Mouse (Mus musculus) liver, embryonic 13.5 days (tissue): ENCODE results near the gene Hes1. TPM values are rescaled to one million over a fixed set of nuclear protein-coding genes. Genes with fewer than 3 reads are reported as not detected.

Experiments
- ATAC-seq: fragments of 200-750 bp; cut with Nextera tagmentation; 2 replicates; pipeline ENCODE4 v1.8.0; 2017; ENCODE audit warnings: low read depth, mild to moderate bottlenecking, moderate number of reproducible peaks, moderate library complexity
- DNase-seq: peaks from one replicate; pipeline ENCODE4 v3.0.0; 2022
- H3K27ac ChIP-seq: fragments of 300-500 bp; sonication (generic); 2 replicates; pipeline ENCODE4 v1.5.1; 2015; ENCODE audit warnings: moderate library complexity, mild to moderate bottlenecking, inconsistent platforms
- H3K27me3 ChIP-seq: fragments of 300-500 bp; sonication (generic); 2 replicates; pipeline ENCODE4 v1.6.1; 2015; ENCODE audit warnings: mild to moderate bottlenecking, inconsistent platforms
- H3K36me3 ChIP-seq: fragments of 300-500 bp; sonication (generic); 2 replicates; pipeline ENCODE4 v1.6.1; 2015; ENCODE audit warnings: mild to moderate bottlenecking, inconsistent platforms
- H3K4me1 ChIP-seq: fragments of 300-500 bp; sonication (generic); replicated peaks from 2 replicates; pipeline ENCODE4 v1.6.1; 2015; ENCODE audit warnings: inconsistent platforms
- H3K4me2 ChIP-seq: fragments of 300-500 bp; sonication (generic); 2 replicates; pipeline ENCODE4 v1.6.1; 2015; ENCODE audit warnings: inconsistent platforms, mild to moderate bottlenecking, moderate library complexity
- H3K4me3 ChIP-seq: fragments of 300-500 bp; sonication (generic); replicated peaks from 2 replicates; pipeline ENCODE4 v1.5.1; 2015; ENCODE audit warnings: mild to moderate bottlenecking, inconsistent platforms
- H3K9ac ChIP-seq: fragments of 300-500 bp; sonication (generic); 2 replicates; pipeline ENCODE4 v1.6.1; 2015; ENCODE audit warnings: mild to moderate bottlenecking, inconsistent platforms
- H3K9me3 ChIP-seq: fragments of 300-500 bp; sonication (generic); replicated peaks from 2 replicates; pipeline ENCODE4 v1.6.1; 2016; ENCODE audit warnings: inconsistent platforms
- WGBS: fragments of 180-500 bp; shearing (Covaris S2); methylation state at CpG from one replicate; pipeline ENCODE4 v1.1.7; 2015; ENCODE audit not compliant: insufficient replicate concordance; 5-methylcytosine and 5-hydroxymethylcytosine counted together
- polyA plus RNA-seq: library from polyadenylated mRNA; unstranded; fragments of >200 nt; fragmentation: Nextera tagmentation; extraction: Ambion mirVana; gene quantifications from 2 replicates; pipeline ENCODE4 v1.2.1, GENCODE M21; 2015

Hes1 gene
- polyA plus RNA-seq, 1 experiment from 2014 or later: 5.9 TPM

GRCm38 (mm10) chr16:30064613-30065012, 429 bp downstream of the Hes1 start:
- peak overlapping the region; percentile 61; the same call in 1 of the 2 replicates for H3K27ac ChIP-seq
- H3K9ac ChIP-seq: no peak overlapping the region
- no peak for ATAC-seq

GRCm38 (mm10) chr16:30065077-30065476, 893 bp downstream of the Hes1 start:
- H3K27ac ChIP-seq: no peak overlapping the region
- H3K4me1 ChIP-seq: peaks cover 67% of the 10 kb centered on the region
- H3K4me3 ChIP-seq: peak overlapping the region; percentile 59
- H3K27me3 ChIP-seq: peaks cover 97% of the 10 kb centered on the region
- H3K9ac ChIP-seq: no peak overlapping the region
- 0 out of 2 replicates have a peak, but pooled peaks cover 3% of the 10 kb centered on the region for H3K36me3 ChIP-seq
- H3K9me3 ChIP-seq: no peaks in the 10 kb centered on the region
- ATAC-seq (peak; percentile 56), DNase-seq (peak; percentile 64)
- WGBS: under 1% methylated on average over 21 of the region's 21 CpGs
- peak overlapping the region; percentile 65 for H3K4me2 ChIP-seq

More at GRCm38 (mm10) chr16:30064613-30065012, 429 bp downstream of the Hes1 start:
- Histone ChIP-seq H3K36me3 (0 out of 2 replicates have a peak, but pooled peaks cover 3% of the 10 kb centered on the region), H3K4me1 (peaks cover 64% of the 10 kb centered on the region), H3K4me3 (peak overlapping the region; percentile 56), H3K4me2 (peak overlapping the region; percentile 78), H3K9me3 (no peaks in the 10 kb centered on the region), H3K27me3 (peaks cover 97% of the 10 kb centered on the region)
- 3% methylated on average over 8 of the region's 8 CpGs for WGBS
- no peak for DNase-seq

- Histone ChIP-seq H3K9me3 (no peaks in the 10 kb centered on the region), H3K9ac (peak overlapping the region; percentile 66), H3K36me3 (0 out of 2 replicates have a peak, but pooled peaks cover 3% of the 10 kb centered on the region), H3K27ac (peak overlapping the region; percentile 73), H3K4me3 (peak overlapping the region; percentile 59), H3K4me2 (peak overlapping the region; percentile 65), H3K27me3 (peaks cover 97% of the 10 kb centered on the region), H3K4me1 (peaks cover 65% of the 10 kb centered on the region)
- WGBS: 2% methylated on average over 21 of the region's 21 CpGs
- ATAC-seq (no peak), DNase-seq (no peak)
These were observed 1.5 kb downstream of the Hes1 start for GRCm38 (mm10) chr16:30065537-30066183.

DNA sequence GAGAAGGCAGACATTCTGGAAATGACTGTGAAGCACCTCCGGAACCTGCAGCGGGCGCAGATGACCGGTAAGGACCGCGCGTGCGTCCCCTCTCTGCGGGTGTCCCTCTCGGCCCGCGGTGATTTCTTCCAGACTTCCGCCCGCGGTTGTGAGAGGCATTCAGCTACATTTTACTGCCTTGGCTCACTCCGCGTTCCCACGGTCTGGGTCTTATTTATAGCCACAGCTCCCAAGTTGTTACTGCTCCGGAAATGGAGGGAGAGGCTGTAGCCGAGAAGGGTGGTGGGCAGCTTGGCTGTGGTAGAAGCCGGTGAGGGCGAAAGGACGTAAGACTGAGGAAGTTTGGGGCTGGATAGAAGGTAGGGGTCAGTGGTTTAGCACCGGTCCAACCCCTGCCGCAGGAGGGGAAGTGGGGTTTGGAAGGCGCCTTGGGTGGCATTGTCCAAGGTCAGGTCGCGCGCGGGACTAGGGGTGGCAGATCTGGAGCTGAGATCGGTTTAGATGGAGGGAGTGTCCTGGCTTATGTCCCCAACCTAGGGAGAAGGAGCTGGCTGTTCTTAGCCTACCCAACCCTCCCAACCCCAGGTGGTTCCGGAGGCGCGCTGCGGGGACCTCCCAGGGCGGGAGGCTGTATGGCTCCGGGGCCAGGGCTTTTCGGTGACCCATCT, 2.1 kb downstream of the Hes1 start:
- Histone ChIP-seq H3K9ac (peak overlapping the region; percentile 66), H3K4me3 (peak overlapping the region; percentile 59), H3K36me3 (0 out of 2 replicates have a peak, but pooled peaks cover 3% of the 10 kb centered on the region), H3K27ac (peak overlapping the region; percentile 73), H3K4me1 (peaks cover 68% of the 10 kb centered on the region), H3K27me3 (peaks cover 96% of the 10 kb centered on the region), H3K4me2 (peak overlapping the region; percentile 65), H3K9me3 (no peaks in the 10 kb centered on the region)
- ATAC-seq (no peak), DNase-seq (no peak)
- under 1% methylated on average over 38 of the region's 38 CpGs for WGBS

DNA sequence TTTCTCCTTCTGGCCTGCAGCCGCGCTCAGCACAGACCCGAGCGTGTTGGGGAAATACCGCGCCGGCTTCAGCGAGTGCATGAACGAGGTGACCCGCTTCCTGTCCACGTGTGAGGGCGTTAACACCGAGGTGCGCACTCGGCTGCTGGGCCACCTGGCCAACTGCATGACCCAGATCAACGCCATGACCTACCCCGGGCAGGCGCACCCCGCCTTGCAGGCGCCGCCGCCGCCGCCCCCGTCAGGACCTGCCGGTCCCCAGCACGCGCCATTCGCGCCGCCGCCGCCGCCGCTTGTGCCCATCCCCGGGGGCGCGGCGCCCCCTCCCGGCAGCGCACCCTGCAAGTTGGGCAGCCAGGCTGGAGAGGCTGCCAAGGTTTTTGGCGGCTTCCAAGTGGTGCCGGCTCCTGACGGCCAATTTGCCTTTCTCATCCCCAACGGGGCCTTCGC, 2.7 kb downstream of the Hes1 start:
- no peak for DNase-seq
- Histone ChIP-seq H3K27ac (peak overlapping the region; percentile 73), H3K4me3 (peak overlapping the region; percentile 59), H3K36me3 (0 out of 2 replicates have a peak, but pooled peaks cover 3% of the 10 kb centered on the region), H3K4me1 (peaks cover 70% of the 10 kb centered on the region), H3K9me3 (no peaks in the 10 kb centered on the region), H3K4me2 (peak overlapping the region; percentile 65), H3K9ac (peak overlapping the region; percentile 66), H3K27me3 (peaks cover 95% of the 10 kb centered on the region)
- 0 out of 2 replicates have a peak, but pooled peaks have one; percentile 8 for ATAC-seq
- WGBS: under 1% methylated on average over 46 of the region's 46 CpGs

DNA sequence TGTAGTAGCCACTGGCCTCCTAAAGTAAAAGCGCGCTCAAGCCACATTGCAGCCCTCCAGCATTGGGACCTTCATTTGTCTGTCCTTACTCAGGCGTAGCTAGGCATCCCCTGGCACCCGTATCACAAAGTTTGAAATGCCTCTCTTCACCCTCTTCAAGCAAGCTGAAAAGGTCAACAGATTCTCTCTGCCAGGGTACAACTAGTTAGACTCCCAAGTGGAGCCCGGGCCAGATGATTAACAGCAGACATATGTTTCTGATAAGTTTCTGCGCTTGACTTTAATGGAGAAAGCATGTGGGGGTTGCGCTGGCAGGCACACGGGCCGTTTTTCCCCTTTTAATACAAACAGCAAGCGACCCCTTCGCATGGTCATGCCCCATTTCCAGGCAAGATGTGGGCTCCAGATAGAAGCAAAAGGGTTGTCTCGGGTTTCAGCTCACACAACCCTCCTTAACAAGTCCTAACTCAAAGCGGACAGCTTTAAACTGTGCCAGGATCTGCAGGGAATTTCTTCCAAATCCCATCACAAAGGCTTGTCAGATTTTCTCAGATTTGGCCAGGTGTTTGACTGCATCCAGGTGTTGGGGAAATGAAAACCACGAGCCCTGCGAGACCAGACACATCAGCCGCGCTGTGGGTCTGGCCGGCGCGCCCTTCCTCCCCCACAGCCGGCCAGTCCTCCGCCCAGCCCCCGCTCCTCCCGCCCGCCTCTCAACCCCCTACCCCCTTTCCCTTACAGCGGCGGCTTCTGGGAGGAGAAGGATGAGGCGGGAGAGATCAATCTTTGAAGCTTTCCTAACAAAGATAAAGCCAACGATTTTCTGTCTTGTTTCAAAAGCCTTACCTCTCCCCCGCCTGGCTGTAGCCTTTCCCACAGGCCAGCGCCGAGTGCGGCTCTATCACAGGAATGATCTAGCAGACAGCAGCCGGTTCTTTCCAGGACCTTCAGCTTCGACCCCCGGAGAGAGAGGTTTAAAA, 4.1 kb downstream of the Hes1 start:
- 4% methylated on average over 36 of the region's 36 CpGs for WGBS
- H3K27me3 ChIP-seq: peaks cover 85% of the 10 kb centered on the region

GRCm38 (mm10) chr16:30069580-30069949, 5.4 kb downstream of the Hes1 start:
- peak overlapping the region; percentile 81 for H3K4me2 ChIP-seq
- 0 out of 2 replicates have a peak, but pooled peaks cover 3% of the 10 kb centered on the region for H3K36me3 ChIP-seq
- peaks cover 49% of the 10 kb centered on the region for H3K4me1 ChIP-seq
- H3K9me3 ChIP-seq: no peaks in the 10 kb centered on the region
- peaks cover 80% of the 10 kb centered on the region for H3K27me3 ChIP-seq
- WGBS: 2% methylated on average over 4 of the region's 4 CpGs
- ATAC-seq (no peak), DNase-seq (no peak)
- H3K9ac ChIP-seq: peak overlapping the region; percentile 69
- H3K27ac ChIP-seq: peak overlapping the region; percentile 84
- peak overlapping the region; percentile 58 for H3K4me3 ChIP-seq

More for the DNA sequence above, 4.1 kb downstream of the Hes1 start:
- 0 out of 2 replicates have a peak, but pooled peaks cover 3% of the 10 kb centered on the region for H3K36me3 ChIP-seq
- no peaks in the 10 kb centered on the region for H3K9me3 ChIP-seq
- H3K9ac ChIP-seq: no peak overlapping the region; the same call in 1 of the 2 replicates
- H3K4me2 ChIP-seq: peak overlapping the region; percentile 41
- ATAC-seq (no peak), DNase-seq (no peak)
- H3K4me3 ChIP-seq: peak overlapping the region; percentile 18
- peaks cover 58% of the 10 kb centered on the region for H3K4me1 ChIP-seq
- peak overlapping the region; percentile 39 for H3K27ac ChIP-seq

GRCm38 (mm10) chr16:30069950-30070770, 6.0 kb downstream of the Hes1 start:
- Histone ChIP-seq H3K27ac (peak overlapping the region; percentile 84), H3K9ac (peak overlapping the region; percentile 69), H3K4me1 (peaks cover 48% of the 10 kb centered on the region), H3K27me3 (peaks cover 77% of the 10 kb centered on the region), H3K36me3 (0 out of 2 replicates have a peak, but pooled peaks cover 3% of the 10 kb centered on the region), H3K9me3 (no peaks in the 10 kb centered on the region), H3K4me2 (peak overlapping the region; percentile 81), H3K4me3 (peak overlapping the region; percentile 58)
- DNase-seq (peak; percentile 52), ATAC-seq (peak; percentile 65)
- under 1% methylated on average over 80 of the region's 82 CpGs for WGBS

DNA sequence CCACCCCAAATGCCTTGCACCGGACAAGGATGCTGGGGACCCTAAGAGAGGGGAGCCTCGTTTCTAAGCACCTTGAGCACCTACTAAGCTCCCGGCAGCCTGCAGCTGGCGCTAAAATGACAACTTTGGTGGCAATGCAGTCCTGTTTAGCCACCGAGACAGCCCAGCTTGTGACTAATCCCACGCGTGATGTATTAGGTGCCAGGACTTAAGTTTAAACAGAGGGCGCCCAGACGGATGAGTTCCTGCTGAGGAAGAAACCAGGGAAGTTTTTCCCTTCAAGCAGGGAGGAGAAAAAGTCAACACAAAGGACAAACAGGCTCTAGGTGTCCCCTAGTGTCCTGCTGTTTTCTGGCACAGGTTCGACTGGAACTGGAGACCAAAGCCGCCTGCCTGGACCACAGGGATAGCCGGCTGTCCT, 6.6 kb downstream of the Hes1 start:
- 7% methylated on average over 12 of the region's 12 CpGs for WGBS
- H3K27ac ChIP-seq: peak overlapping the region; percentile 72
- ATAC-seq (no peak), DNase-seq (no peak)
- peaks cover 71% of the 10 kb centered on the region for H3K27me3 ChIP-seq
- H3K4me1 ChIP-seq: peaks cover 46% of the 10 kb centered on the region
- peak overlapping the region; percentile 58 for H3K4me3 ChIP-seq
- H3K9ac ChIP-seq: peak overlapping the region; percentile 69; the same call in 1 of the 2 replicates
- H3K36me3 ChIP-seq: 0 out of 2 replicates have a peak, but pooled peaks cover 3% of the 10 kb centered on the region
- H3K4me2 ChIP-seq: peak overlapping the region; percentile 81
- no peaks in the 10 kb centered on the region for H3K9me3 ChIP-seq

DNA sequence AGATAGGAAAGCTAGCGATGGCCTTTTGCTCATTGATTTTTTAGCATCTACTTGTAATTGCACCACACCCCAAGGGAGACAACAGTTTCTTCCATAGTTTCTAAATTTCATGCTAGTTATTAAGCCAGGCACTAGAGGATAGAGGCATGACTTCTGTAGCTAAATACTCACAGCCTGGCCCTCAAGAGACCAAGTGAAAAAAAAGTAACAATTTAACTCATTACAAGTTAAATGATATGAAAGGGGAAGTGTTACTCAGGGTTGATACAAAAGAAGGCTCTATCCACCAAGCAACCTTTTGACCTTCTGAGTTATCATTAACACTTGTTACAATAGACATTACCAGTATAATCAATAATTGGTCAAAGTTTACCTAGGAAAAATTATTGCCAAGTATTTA, 9.1 kb downstream of the Hes1 start:
- 72% methylated on average over 1 of the region's 1 CpGs for WGBS

More for the DNA sequence above, 9.1 kb downstream of the Hes1 start:
- peaks cover 27% of the 10 kb centered on the region for H3K4me1 ChIP-seq
- no peak for DNase-seq
- H3K27ac ChIP-seq: no peak overlapping the region
- no peaks in the 10 kb centered on the region for H3K9me3 ChIP-seq
- no peak overlapping the region for H3K4me3 ChIP-seq
- ATAC-seq: no peak
- no peak overlapping the region for H3K9ac ChIP-seq
- H3K36me3 ChIP-seq: no peaks in the 10 kb centered on the region
- H3K4me2 ChIP-seq: no peak overlapping the region
- peaks cover 48% of the 10 kb centered on the region for H3K27me3 ChIP-seq
